Mouse (Mus musculus) Patski (cell line): ENCODE data around the gene Mettl26. TPM values are rescaled to one million over a fixed set of nuclear protein-coding genes. Genes with fewer than 3 reads are reported as not detected.

ENCODE experiments used
- ATAC-seq: fragments of 100-300 bp; one replicate; pipeline ENCODE4 v1.8.0; 2021
- CTCF ChIA-PET: fragments of 350-600 bp; sonication (Branson Sonifier 250); formaldehyde crosslinking; loops from one replicate; lab custom pipeline; 2022; ENCODE audit warnings: inconsistent platforms; lab: Charles Lee
- POLR2A ChIA-PET: fragments of 350-600 bp; sonication (Branson Sonifier 250); formaldehyde crosslinking; loops from one replicate; lab custom pipeline; 2022; ENCODE audit warnings: antibody characterized with exemption, inconsistent platforms; lab: Charles Lee
- DNase-seq: peaks from one replicate; pipeline ENCODE4 v3.0.0-alpha.2; 2011; ENCODE audit warnings: low read depth, low spot score
- H3K27me3 ChIP-seq: fragments of 371-371 bp; one replicate; pipeline ENCODE4 v1.5.1; 2021
- CTCF ChIP-seq: fragments of 100-300 bp; IDR thresholded peaks from one replicate; pipeline ENCODE4 v1.5.1; 2021
- in situ Hi-C: fragments of 300-500 bp; cut with MboI; formaldehyde crosslinking; loops from 3 replicates; pipeline ENCODE4 v1.11.1; 2018; ENCODE audit warnings: low pct_unique_long_range_greater_than_20kb, mixed read lengths
- polyA plus RNA-seq: library from polyadenylated mRNA; unstranded; gene quantifications from one replicate; pipeline ENCODE4 v1.2.3, GENCODE M21; 2021

The Mettl26 gene
- polyA plus RNA-seq, 1 experiment from 2014 or later: 81.4 TPM

GRCm38 (mm10) chr17:25918037-25918750 lies 43.3 kb downstream of the Mettl26 start:
- in situ Hi-C loops: no loop called here
- DNase-seq (no peak), ATAC-seq (no peak)
- H3K27me3 ChIP-seq: no peaks in the 10 kb centered on the region
- ChIA-PET POLR2A (interaction anchor here (0.7 to 1.3 kb wide), 4 partner anchors 23 to 44 kb away, joined by 3 to 4 read pairs (median 4); partner anchors contain the start of gene Mettl26), CTCF (interaction anchor here (1.2 kb wide), 2 partner anchors 10 to 37 kb away, joined by 3 to 4 read pairs; no protein-coding TSS in a partner anchor)
- no peak for TF ChIP-seq CTCF

- no peaks in the 10 kb centered on the region for H3K27me3 ChIP-seq
- in situ Hi-C loops: no loop called here
- no peak for TF ChIP-seq CTCF
- CTCF ChIA-PET: interaction anchor here (1.2 kb wide), 1 partner anchor 11 kb away, joined by 3 read pairs; no protein-coding TSS in a partner anchor
- POLR2A ChIA-PET: interaction anchor here (0.6 to 1.2 kb wide), 4 partner anchors 21 to 98 kb away, joined by 3 to 4 read pairs (median 3); no protein-coding TSS in a partner anchor
- DNase-seq (no peak), ATAC-seq (no peak)
Measured at GRCm38 (mm10) chr17:25919144-25919785, 44.4 kb downstream of the Mettl26 start, which contains the start of gene Rab40c. TSS of gene Rab40c (minus strand) at chr17:25919727.

GRCm38 (mm10) chr17:25919786-25920642 lies 45.1 kb downstream of the Mettl26 start:
- in situ Hi-C loops: no loop called here

GRCm38 (mm10) chr17:25922120-25922519 lies 47.2 kb downstream of the Mettl26 start:
- no peak for DNase-seq
- CTCF ChIA-PET: interaction anchor here (0.7 to 2.4 kb wide), 3 partner anchors 12 to 28 kb away, joined by 3 to 7 read pairs (median 4); no protein-coding TSS in a partner anchor
- POLR2A ChIA-PET: interaction anchor here (1.0 kb wide), 1 partner anchor 33 kb away, joined by 3 read pairs; no protein-coding TSS in a partner anchor
- no peak for ATAC-seq
- in situ Hi-C loops: no loop called here
- no peak for TF ChIP-seq CTCF
- H3K27me3 ChIP-seq: no peaks in the 10 kb centered on the region

More at GRCm38 (mm10) chr17:25919786-25920642, 45.1 kb downstream of the Mettl26 start:
- ChIA-PET CTCF (interaction anchor here (0.8 to 2.4 kb wide), 2 partner anchors 22 to 26 kb away, joined by 3 to 7 read pairs; no protein-coding TSS in a partner anchor), POLR2A (interaction anchor here (1.1 to 1.2 kb wide), 3 partner anchors 20 to 26 kb away, joined by 3 to 5 read pairs (median 4); no protein-coding TSS in a partner anchor)
- DNase-seq: peak; percentile 100
- ATAC-seq: peak; percentile 96
- no peaks in the 10 kb centered on the region for H3K27me3 ChIP-seq
- TF ChIP-seq CTCF: no peak

GRCm38 (mm10) chr17:25925348-25925747 lies 50.5 kb downstream of the Mettl26 start:
- CTCF ChIA-PET: interaction anchor here (1.2 to 1.6 kb wide), 5 partner anchors 29 to 86 kb away, joined by 3 to 6 read pairs (median 3); partner anchors contain the start of gene Capn15
- in situ Hi-C loops: no loop called here
- no peaks in the 10 kb centered on the region for H3K27me3 ChIP-seq
- no peak for TF ChIP-seq CTCF
- ATAC-seq (no peak), DNase-seq (no peak)
- POLR2A ChIA-PET: no interaction called here

Other genes with a start within 250 kb of the Mettl26 start
- not detected for gene Gng13, start 157.9 kb upstream of the Mettl26 start, polyA plus RNA-seq
- 13.0 TPM for gene Chtf18, start 147.7 kb upstream of the Mettl26 start, polyA plus RNA-seq
- gene Rpusd1, start 147.4 kb upstream of the Mettl26 start, polyA plus RNA-seq: 18.5 TPM
- gene Mslnl, start 139.0 kb upstream of the Mettl26 start, polyA plus RNA-seq: not detected
- gene Msln, start 120.7 kb upstream of the Mettl26 start, polyA plus RNA-seq: 0.99 TPM
- gene Narfl, start 101.3 kb upstream of the Mettl26 start, polyA plus RNA-seq: 44.9 TPM
- gene Haghl, start 89.4 kb upstream of the Mettl26 start, polyA plus RNA-seq: 108 TPM
- 0.30 TPM for gene Ccdc78, start 88.5 kb upstream of the Mettl26 start, polyA plus RNA-seq
- gene Fam173a, start 82.2 kb upstream of the Mettl26 start, polyA plus RNA-seq: 73.5 TPM
- gene AC134908.4, start 79.4 kb upstream of the Mettl26 start, polyA plus RNA-seq: 0.09 TPM
- 39.8 TPM for gene Metrn, start 77.9 kb upstream of the Mettl26 start, polyA plus RNA-seq
- 4.0 TPM for gene Fbxl16, start 66.0 kb upstream of the Mettl26 start, polyA plus RNA-seq
- 29.9 TPM for gene Wdr24, start 51.4 kb upstream of the Mettl26 start, polyA plus RNA-seq
- gene Jmjd8, start 46.2 kb upstream of the Mettl26 start, polyA plus RNA-seq: 22.9 TPM
- 188 TPM for gene Stub1, start 41.7 kb upstream of the Mettl26 start, polyA plus RNA-seq
- 5.0 TPM for gene Rhbdl1, start 37.8 kb upstream of the Mettl26 start, polyA plus RNA-seq
- 6.0 TPM for gene Gm20683, start 33.3 kb upstream of the Mettl26 start, polyA plus RNA-seq
- 96.4 TPM for gene Rhot2, start 30.2 kb upstream of the Mettl26 start, polyA plus RNA-seq
- gene Wdr90, start 13.6 kb upstream of the Mettl26 start, polyA plus RNA-seq: 27.7 TPM
- 57.8 TPM for gene Mcrip2, start 6.3 kb upstream of the Mettl26 start, polyA plus RNA-seq
- 0.35 TPM for gene Wfikkn1, start 5.8 kb downstream of the Mettl26 start, polyA plus RNA-seq
- gene Rab40c, start 44.7 kb downstream of the Mettl26 start, polyA plus RNA-seq: 20.2 TPM
- gene Pigq, start 69.9 kb downstream of the Mettl26 start, polyA plus RNA-seq: 104 TPM
- gene Nhlrc4, start 69.9 kb downstream of the Mettl26 start, polyA plus RNA-seq: 0.05 TPM
- gene A930017K11Rik, start 77.5 kb downstream of the Mettl26 start, polyA plus RNA-seq: 0.08 TPM
- 23.7 TPM for gene Capn15, start 110.7 kb downstream of the Mettl26 start, polyA plus RNA-seq
- 35.9 TPM for gene Rab11fip3, start 194.5 kb downstream of the Mettl26 start, polyA plus RNA-seq
- gene Decr2, start 215.3 kb downstream of the Mettl26 start, polyA plus RNA-seq: 42.4 TPM
- gene Nme4, start 220.5 kb downstream of the Mettl26 start, polyA plus RNA-seq: 0.31 TPM
- gene Tmem8, start 238.2 kb downstream of the Mettl26 start, polyA plus RNA-seq: 22.7 TPM
- gene Mrpl28, start 248.4 kb downstream of the Mettl26 start, polyA plus RNA-seq: 118 TPM